Mouse (Mus musculus) olfactory bulb, adult 2 months (tissue): ENCODE results near the gene Mfsd4b1.

Experiments
- CTCF ChIP-seq: fragments of 200-500 bp; IDR thresholded peaks from 2 replicates; pipeline ENCODE4 v1.5.1; 2012; ENCODE audit warnings: low read depth, mild to moderate bottlenecking, low read length, moderate library complexity; ENCODE audit not compliant: insufficient read depth
- POLR2A ChIP-seq: fragments of 200-500 bp; IDR thresholded peaks from 2 replicates; pipeline ENCODE4 v1.6.1; 2012; ENCODE audit warnings: mild to moderate bottlenecking, low read depth, low read length, moderate library complexity; ENCODE audit not compliant: insufficient read depth

DNA sequence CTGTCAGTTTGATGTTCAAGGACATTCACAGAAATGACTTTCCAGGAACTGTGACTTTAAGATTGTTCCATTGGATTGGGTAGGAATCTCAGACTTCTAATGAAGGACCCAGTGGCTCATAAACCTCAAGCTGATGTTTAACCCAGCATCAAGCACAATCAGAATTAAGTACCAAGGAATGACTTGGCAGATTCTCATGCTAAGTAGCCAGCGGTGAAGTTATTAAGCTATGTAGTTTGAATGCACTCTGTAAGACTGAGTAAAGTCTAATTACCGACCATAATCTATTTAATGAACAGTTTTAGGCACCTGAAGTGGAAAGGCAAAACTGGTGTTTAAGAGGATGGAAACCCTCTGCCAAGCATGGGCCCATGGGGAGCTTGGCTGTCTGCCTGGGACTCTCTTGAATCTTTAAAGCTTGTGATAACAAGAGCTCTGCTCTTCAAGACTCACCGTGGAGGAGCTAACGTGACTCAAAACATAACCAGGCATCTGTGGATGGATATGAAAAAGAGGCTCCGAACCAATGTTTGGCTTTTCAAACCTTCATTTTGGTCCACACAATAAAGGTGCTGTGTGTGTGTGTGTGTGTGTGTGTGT is 6.7 kb downstream of the Mfsd4b1 start:
- TF ChIP-seq CTCF: no peak
- no peak for TF ChIP-seq POLR2A
